Mouse (Mus musculus) adrenal gland, adult 18-20 months (tissue): ENCODE data around the gene Cldn5. TPM values are rescaled to one million over a fixed set of nuclear protein-coding genes. Genes with fewer than 3 reads are reported as not detected.
A peak's percentile ranks its signal among the peaks of the same experiment; 100 is the strongest.

ENCODE experiments used
- DNase-seq, 2 experiments: peaks; one replicate each; pipeline ENCODE4 v3.0.0; 2021 to 2022; ENCODE audit warnings: low spot score in 2 of 2
- long read RNA-seq, 2 experiments: library from polyadenylated mRNA; stranded (forward); transcript quantifications; one replicate each; pipeline ENCODE4 v2.0.0; 2021
- total RNA-seq, 2 experiments: library from RNA; stranded (reverse); gene quantifications; 1 replicate in 1 of 2; 2 replicates in 1 of 2; pipeline ENCODE4 v1.2.3; 2021

Cldn5 gene
- 10 to 100 TPM in 1 of 2 experiments, 1 to 10 TPM in 1; 4.5 to 13.7 TPM for total RNA-seq
- long read RNA-seq, experiment 1, transcript Cldn5-201 (1 exons, 1,416 nt): major isoform, 34 of 34 reads
- long read RNA-seq, experiment 1, partial matches to known transcripts: 0 of 34 reads
- long read RNA-seq, experiment 1, other reads (novel, unspliced or antisense): 0 of 34 reads
- long read RNA-seq, experiment 2, transcript Cldn5-201 (1 exons, 1,416 nt): major isoform, 54 of 54 reads
- long read RNA-seq, experiment 2, partial matches to known transcripts: 0 of 54 reads
- long read RNA-seq, experiment 2, other reads (novel, unspliced or antisense): 0 of 54 reads

DNA sequence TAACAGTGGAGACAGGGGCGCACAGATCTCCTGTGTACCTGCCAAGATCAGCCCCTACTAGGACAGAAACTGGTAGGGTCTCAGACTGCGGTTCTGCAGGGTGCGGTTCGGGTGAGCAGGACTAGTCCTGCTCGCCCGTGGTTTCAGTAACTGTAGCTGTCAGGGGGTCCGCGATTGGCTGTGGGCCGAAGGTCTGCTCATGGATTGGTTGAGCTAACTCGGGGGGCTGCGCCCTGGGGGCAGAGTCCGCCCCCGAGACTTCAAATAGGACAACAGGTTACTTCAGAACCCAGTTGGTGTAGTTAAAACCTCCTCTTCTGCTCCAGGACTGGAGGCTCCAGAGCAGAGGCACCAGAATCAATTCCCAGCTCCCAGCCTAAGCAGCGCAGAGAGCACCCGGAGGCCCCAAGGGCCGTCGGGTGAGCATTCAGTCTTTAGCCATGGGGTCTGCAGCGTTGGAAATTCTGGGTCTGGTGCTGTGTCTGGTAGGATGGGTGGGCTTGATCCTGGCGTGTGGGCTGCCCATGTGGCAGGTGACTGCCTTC is at the start of gene Cldn5:
Gene Cldn5, plus strand, starts transcription at position 292 of the 545 bp plus-strand sequence.
- no peak for DNase-seq

DNA sequence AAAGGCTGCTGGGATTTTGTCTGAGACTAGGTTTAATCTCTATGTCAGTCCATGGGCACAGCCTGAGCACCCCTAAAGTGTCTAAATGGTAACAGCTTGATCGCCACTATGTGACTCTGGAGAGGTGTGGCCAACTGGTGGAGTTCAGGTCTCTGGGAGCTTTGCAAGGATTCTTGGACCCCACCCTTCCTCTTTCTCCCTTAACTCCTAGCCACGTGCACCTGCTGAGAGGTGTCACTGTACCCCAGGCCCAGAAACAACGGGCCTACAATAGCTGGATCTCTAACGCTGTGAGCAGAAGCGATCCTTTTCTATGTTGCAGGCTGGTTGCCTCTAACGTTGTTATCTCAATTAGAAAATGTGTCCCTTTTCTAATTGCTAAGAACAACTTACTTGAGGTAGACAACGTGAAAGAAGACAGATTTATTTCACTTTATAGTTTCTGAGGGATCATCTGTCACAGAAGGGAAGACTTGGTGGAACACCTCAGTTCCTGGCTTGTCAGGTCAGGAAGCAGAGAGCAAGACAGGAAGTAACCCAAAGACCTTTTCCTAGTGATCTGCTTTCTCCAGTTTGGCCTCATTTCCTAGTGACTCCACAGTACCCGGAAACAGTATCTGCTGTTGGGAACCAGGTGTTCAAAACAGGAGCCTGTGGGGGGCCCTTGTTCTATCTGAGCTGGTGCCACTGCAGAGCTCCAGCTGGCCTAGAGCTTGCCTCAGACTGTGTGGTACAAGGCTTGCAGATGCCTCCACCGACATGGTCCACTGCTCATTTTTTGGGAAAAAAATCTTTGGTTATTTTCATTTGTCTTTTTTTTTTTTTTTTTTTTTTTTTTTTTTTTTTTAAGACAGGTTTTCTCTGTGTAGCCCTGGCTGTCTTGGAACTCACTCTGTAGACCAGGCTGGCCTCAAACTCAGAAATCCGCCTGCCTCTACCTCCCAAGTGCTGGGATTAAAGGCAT is 48.8 kb upstream of the Cldn5 start:
- DNase-seq: no peak

DNA sequence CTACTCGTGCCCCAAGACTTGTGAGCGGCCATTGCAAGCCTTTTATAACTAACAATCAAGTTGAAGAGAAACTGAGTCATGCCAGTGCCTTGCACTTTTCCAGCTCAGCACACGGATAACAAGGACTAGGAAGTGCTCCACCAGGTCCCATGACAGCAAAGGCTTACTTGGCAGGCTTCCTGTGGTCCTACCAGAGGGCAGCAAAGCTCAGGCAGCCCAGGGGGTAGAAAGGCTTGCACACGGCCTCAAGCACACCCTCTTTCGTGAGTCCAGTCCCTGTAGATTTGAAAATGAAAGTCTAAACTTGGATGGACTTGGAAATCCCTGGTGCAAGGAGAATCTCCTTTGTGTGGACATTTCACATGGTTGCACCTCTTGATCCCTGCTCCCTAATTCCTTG is 47.5 kb upstream of the Cldn5 start:
- no peak for DNase-seq

DNA sequence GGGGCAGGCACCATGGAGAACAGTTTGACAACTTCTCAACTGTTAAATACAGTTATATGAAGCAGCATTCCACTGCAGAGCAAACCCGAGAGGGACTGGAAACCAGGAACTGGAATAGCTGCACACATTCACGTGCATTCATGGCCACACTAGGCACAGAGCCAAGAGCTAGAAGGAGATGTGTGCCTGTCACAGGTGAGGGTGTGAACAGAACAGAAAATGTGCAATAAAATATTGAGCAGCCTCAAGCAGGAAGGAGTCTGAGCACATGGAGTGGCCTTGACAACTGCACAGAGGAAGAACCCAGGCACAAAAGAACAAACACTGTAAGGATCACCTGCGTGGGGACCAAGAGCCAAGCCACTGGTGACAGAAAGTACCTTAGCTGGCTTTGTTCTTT is 46.0 kb upstream of the Cldn5 start:
- DNase-seq: no peak

DNA sequence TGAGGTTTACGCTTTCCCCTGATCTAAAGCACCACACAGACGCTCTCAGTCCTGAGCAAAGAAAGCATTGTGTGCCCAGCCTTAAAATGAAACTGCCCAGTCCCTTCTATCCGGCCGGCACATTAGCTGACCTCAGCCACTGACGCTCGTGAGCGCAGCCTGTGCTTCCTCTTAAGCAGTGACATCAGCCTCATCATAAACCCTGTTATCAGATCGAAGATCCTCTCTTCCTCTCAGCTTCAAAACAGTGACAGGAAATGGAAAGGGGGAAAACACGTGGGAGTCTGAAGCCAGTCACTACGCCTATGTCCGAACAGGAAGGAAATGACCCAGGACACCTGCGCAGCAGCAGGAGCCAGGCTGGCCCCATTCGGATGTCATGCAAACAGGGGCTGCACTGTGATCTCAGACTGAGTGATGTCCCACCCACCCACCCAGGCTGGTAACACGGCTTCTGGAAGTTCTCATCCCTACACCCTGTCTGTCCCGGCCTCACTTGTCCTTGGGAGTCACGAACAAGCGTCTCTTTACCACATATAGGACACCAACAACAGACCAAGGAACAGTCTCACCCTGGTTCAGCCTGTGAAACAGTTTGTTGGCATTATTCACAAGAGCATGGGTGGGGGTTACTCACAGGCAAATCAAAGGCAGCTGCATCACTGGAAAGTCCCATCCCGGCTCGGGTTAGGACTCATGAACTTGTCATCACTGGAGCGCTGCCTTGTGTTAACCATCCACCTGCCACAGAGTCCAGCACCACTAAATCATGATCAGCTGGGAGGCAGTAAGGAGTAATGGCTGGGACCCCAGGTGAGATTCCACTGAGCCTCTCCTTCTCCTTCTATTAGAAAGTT is 43.3 kb upstream of the Cldn5 start:
- peak in 1 of 2 experiments; percentile 29 for DNase-seq

DNA sequence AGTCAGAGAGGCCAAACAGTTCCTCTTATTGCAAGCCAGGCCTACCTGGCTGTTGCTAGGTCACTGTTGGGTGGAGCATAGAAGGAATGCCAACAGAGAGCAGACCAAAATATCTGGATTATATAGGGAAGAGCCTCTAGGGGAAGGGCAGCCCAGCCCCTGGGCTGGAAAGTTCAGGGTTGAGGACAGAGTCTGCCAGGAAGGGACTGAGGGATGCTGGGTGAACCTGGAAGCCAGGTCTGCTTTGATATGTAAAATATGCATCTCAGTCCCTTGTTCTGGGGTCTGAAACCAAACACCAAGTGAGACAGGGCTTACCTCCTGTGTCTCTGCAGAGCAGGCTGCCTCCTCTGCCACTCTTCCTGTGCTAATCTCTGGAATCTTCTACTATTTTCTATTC is 38.3 kb upstream of the Cldn5 start:
- DNase-seq: no peak

DNA sequence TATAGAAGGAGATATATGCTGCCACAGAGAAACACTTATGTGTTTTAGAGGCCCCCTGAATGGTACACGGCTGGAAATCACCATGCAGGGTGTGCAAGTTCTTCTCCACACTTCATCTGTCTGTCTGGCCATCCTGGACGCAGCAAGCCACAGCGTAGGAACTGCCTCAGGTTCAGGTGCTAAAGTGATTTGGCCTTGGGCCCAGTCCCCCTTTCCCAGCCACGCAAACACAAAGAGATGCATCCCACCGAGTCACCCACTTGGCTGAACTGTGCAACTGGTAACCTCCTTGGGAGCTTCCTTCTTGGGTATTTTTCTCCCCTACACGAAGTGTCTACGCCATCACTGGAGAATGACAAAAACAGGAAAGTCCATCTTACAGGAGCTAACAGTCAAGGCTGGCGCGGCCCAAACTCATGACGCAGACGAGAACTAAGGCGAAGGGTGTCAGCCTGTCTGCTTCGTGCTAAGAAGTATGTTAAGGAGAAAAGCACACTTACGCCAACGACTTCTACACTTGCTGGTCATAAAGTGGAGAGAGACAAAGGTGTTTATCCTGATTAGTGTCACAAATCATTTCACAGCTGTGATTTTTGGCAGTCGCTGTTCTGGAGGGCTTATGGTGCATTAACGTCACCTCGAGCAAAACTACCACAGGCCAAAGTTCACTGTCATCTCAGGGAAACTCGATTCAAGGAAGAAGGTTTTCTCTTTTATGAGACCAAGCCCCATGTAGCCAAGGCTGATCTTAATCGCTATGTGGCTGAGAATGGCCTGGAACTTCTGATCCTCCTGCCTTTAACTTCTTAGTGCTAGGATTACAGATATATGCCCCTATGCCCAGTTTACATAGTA is 30.2 kb upstream of the Cldn5 start:
- no peak for DNase-seq

DNA sequence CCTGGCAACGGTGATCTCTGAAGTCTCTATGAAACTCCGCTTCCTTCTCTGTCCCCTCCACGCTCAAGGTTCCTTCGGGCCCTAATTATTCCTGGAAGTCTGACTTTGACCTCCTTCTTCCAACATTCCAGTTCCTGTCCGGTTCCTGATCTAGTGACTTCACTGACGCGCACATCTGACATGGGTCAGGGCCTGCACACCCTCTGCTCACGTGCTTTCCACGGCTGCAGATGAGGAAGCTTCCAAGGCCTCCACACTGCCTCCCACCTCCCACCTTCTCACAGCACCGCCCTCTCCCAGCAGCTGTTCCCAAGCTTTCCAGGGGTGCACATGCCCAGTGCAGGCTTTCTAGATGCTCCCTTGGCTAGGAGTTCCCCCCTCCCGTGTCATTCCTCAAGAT is 25.5 kb upstream of the Cldn5 start:
- no peak for DNase-seq

DNA sequence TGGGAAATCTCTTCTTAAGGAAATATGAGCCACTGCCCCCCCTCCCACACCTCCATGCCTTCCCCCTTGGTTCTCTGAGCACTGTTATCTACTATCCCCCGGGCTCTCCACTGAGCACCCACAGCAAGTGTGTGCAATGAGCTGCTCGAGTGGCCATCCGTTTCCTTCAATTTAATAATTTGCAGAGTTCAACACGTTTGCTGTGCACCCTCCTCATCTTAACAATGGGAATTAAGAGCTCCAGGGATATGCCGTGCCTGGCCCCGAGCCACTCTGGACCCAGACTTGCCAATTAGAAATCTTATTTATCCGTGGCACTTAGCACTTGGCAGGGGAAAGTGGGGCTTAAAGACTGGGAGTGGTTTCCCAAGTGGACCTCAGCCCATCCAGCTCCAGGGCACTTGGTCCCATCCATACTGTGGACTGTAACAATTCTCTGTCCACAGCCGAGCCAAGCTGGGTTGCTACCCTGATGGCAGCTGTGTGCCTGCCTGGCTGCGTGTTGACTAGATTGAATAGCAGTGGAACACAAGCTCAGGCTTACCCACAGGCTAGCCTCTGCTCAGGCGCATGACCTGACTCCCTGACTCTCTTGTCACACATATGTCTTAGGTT is 24.7 kb upstream of the Cldn5 start:
- DNase-seq: no peak

DNA sequence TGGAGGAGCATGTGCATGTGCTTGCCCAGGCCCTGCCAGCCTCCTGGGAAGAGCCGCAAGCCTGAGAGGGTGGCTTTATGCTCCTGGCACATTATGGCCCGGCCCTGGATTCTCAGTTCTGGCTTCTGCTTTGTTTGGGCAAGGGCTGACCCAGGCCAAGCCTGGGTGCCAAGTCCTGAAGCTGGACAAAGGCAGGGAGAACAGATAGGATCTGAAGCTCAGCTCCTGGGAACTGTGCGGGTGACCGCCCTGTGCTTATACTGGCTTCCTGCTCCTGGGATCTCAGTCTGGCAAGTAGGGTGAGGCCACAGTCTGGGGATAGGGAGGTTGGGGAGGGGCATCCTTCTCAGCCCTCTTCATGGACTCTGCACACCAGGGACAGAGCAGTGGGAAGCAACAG is 14.9 kb upstream of the Cldn5 start:
- DNase-seq: no peak

DNA sequence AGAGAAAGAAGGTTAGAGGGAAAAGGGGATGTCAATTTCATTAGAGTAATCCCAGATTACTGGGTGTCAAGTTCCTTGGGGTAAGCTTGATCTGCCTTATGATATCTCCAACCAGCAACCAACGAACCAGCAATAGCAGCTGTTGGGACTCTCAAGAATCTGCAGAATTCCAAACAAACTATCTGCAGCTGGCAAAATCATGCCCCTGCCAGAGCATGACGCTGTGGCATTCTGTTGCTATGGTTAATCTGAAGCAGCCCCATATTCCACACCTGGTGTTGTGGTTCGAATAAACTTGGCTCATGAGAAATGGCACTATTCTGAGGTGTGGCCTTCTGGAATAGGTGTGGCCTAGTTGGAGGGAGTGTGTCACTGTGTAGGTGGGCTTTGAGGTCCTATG is 13.7 kb upstream of the Cldn5 start:
- DNase-seq: no peak

DNA sequence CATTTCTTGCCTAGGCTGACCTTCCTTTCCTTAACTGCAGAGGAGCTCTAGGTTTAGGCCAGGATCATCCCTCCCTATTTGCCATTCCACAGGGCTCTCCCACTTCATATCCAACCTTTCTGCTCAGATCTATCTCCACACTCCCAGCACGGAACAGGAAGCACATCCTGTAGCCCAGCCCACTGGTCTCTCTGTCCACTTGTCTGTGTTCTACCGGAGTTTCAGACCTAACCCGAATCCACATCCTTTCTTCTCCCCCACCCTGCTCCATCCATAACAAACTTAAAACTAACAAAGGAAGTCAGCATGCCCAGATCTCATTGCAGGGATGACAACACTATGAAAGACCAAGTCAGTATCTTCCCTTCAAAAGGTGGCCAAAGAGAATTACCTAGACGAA is 10.3 kb upstream of the Cldn5 start:
- DNase-seq: no peak

DNA sequence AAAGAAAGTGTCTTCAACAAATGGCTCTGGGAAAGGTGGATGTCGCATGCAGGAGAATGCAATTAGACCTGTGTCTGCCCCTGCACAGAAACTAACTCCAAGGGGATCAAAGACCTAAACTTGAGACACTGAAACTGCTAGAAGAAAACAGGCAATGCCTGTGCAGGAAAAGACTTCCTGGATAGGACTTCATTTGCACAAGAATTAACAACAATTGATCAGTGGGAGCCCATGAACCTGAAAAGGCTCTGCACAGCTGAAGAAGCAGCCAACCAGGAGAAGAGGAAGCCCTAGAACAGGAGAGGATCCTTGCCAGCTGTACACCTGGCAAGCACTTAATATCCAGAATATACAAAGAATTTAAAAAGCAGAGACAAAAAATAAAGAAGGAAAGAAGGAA is 7.1 kb upstream of the Cldn5 start:
- DNase-seq: no peak

DNA sequence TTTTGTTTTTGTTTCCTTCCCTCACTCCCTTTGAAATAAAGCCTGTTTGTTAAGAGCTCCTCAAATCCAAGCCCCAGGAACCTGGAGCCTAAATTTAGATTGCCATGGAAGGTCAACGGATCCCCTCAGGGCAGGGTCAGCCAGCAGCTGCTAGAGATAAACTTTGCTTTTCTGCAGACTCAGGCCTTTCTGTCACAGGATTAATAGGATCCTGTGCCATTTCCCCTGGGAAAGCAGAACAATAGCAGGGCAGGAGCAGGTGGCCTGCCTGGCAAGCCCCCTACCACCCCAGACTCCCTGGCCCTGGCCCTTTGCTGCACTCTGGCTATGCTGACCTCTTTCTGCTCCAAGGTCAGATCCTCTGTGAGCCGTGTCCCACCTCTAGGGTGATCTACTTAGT is 2.7 kb upstream of the Cldn5 start:
- no peak for DNase-seq

DNA sequence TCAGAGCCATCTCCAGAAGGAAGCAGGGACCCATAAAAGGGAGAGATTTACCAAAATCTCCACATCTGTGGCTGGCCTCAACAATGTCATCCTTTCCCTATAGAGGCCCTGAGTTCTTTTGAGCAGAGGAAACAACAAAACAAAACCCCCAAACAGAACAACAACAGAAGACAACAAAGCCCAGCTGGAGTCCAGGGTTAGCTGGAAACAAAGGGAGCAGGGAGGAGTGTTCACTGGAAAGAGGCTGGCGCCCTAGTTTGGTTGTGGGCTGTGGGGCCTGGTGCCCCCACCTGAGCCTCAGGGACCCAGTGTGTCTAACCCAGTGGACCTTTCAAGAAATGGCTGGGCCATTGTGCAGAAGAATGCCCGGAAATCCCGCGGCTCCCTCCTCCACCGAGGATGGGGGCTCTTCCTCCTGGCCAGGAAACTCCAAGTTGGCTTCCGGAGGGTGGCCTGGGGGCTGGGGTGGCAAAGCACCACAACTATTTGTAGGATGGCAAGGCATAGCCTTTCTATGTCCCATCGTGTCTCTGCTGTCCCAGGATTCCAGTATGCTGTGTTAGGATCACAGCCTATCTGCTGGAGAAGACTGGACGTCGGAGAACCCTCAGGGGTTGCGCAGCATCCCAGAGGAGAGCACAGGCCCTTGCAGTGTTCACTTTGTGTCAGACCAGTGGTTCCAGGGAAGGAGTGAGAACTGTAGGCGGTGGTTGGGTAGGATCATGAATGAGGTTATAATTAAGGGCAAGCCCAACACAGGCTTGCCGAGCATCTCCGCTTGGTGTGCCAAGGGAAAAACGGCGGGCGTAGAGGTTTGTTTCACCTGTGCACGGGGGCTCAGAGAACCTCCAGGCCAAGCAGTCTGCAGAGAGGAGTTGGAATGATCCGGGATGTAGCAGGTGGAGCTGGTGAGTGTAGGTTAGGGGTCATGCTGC is 759 bp upstream of the Cldn5 start:
- DNase-seq: no peak

DNA sequence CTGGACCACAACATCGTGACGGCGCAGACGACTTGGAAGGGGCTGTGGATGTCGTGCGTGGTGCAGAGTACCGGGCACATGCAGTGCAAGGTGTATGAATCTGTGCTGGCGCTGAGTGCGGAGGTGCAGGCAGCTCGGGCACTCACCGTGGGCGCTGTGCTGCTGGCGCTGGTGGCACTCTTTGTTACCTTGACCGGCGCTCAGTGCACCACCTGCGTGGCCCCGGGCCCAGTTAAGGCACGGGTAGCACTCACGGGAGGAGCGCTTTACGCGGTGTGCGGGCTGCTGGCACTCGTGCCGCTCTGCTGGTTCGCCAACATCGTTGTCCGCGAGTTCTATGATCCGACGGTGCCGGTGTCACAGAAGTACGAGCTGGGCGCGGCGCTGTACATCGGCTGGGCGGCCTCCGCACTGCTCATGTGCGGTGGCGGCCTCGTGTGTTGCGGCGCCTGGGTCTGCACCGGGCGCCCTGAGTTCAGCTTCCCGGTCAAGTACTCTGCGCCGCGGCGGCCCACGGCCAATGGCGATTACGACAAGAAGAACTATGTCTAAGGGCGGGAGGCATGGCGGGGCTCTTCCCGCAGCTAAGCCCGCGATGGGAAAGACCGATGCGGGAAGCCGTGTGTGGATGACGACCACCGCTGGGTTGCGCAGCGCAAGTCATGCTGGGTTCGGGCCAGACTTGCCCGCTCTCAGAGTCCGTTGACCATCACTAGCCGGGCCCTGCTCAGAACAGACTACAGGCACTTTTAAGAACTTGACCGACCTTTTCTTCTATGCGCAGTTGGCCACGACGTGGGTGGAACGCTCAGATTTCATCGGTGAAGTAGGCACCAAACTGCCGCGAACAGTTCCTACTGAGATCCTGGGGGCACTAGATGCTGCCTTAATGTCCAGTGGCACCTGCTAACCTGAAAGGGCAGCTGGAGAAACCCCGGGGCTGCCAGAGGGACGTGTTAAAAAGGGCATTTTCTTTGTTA is 744 bp downstream of the Cldn5 start:
- peak in 1 of 2 experiments; percentile 7 for DNase-seq

DNA sequence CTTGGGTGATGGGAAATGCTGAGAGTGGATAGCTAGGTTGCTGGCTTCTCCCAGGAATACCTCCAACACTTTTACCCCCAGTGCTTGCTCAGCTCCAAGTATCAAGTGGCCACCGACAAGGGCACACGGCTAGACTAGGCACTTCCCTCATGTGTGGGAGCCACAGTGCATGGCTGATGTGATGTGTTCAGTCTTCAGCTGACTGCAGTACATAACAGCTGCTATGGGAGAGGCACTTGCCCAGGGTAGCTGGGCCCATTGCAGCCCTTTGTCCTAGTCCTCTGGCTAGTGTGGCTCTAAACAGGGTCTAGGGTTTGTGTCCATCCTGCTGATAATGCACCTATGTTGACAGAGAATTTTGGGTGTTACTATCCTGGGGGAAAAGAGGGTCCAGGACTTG is 1.8 kb downstream of the Cldn5 start:
- no peak for DNase-seq
